Mouse (Mus musculus) testis, adult 2 months (tissue): ENCODE measurements around the gene Pkd2l1.

ENCODE experiments used
- CTCF ChIP-seq: fragments of 200-500 bp; IDR thresholded peaks from 2 replicates; pipeline ENCODE4 v1.5.1; 2012; ENCODE audit warnings: low read depth, mild to moderate bottlenecking, inconsistent platforms, low read length, moderate library complexity; ENCODE audit not compliant: control insufficient read depth, insufficient read depth, insufficient replicate concordance
- POLR2A ChIP-seq: fragments of 200-500 bp; IDR thresholded peaks from 2 replicates; pipeline ENCODE4 v1.6.1; 2012; ENCODE audit warnings: low read depth, mild to moderate bottlenecking, inconsistent platforms, low read length, moderate library complexity; ENCODE audit not compliant: control insufficient read depth

GRCm38 (mm10) chr19:44111706-44112105, 80.5 kb downstream of the Pkd2l1 start:
- TF ChIP-seq POLR2A (no peak), CTCF (no peak)
